Mouse (Mus musculus): Measurements from ENCODE around the gene Psg22.
"Not testable (repeated sequence)": the region's sequence is repeated elsewhere in the genome, so short reads cannot be mapped to it uniquely, and the experiment has no call there.

The Psg22 gene

DNA sequence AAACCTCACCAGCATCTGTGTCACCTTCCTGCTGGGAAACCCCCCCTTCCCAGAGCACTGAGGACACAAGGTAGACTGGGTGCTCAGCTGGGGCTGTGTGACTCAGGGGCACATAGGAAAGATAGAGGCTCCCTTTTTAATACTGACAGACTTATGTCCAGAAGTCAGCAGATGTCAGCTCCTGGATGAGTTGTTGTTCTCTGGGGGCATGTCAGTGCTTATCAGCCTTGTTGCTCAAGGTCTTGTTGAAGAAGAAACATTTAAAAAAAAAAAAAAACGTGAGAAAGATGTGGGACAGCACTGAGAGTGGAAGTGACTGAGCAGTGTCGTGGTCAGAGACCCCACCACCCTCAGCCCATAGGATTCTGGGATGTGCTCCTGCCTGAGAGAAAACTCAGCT lies at the start of gene Psg22:
Gene Psg22, plus strand, starts transcription at position 301 of the 400 bp plus-strand sequence.
- DNase-seq (ENCODE audit: low read depth), result no peak

DNA sequence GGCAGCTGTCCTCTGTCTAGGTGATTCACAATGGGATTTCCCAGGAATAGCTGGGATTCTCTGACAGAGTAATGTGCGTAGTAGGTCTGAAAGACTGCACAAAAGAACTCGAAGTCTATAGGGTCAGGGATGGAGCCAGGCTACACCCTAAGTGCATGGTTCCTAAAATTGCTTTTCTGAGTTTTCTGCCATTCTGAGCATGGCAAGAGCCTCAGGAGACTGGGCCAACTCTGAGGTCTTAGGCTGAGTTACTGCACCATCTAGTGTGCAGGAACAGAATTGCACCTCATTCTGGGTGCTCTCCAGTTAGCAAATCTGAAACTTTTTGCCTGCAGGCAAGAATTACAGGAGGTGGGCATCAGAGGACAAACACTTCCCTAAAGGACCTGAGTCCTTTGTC lies 38.1 kb upstream of the Psg22 start:
- peak; percentile 2 for DNase-seq (ENCODE audit: low read depth)

DNA sequence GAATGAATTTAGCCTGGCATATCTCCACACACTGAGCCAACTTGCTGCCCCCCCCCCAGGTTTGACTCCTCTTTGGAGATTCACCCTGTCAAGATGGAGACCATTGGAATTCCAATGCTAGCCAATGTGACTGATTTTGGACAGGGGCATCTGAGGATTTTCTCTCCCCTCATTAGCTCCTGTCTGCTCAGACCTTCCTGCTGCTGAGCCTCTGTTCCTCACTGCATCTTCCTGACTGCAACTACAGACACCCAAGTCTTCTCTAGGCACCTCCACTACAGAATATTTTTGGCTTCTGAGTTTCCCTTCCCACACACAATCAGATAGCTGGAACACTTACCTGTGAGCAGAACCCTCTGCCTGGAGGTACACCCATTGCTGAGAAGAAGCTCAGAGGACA lies 32.3 kb upstream of the Psg22 start:
- no peak for DNase-seq (ENCODE audit: low read depth)

DNA sequence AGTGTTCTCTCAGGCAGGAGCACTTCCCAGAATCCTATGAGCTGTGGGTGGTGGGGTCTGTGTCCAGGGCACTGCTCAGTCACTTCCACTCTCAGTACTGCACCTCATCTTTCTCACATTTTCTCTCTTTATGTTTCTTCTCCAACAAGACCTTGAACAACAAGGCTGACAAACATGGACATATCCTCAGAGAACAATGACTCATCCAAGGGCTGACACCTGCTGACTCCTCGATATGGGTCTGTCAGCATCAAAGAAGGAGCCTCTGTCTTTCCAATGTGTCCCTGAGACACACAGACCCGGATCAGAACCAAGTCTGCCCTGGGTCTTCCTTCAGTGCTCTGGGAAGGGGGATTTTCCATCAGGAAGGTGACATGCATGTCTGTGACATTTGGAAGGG lies 31.8 kb upstream of the Psg22 start, which contains the start of gene Psg20:
Gene Psg20, minus strand, starts transcription at position 101 of the 400 bp plus-strand sequence.
- DNase-seq (ENCODE audit: low read depth), result no peak

DNA sequence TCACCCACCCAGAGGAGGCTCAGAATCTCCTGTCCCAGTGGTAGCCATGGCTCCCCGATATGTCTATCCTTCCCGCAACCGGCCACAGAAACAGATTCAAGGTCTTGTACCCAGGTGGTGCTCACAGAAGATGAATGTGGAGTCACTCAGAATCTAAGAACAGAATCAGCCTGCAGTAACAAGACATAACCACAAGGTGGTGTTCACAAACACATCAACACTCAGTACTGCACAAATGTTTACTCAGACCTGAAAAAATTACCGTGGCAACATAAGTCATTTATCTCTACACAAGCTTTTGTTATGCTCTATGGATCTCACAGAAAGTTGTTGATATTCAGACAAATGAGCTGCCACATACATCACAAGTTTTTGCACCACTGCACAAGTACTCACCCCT lies 7.6 kb upstream of the Psg22 start:
- DNase-seq (ENCODE audit: low read depth), result peak; percentile 10

DNA sequence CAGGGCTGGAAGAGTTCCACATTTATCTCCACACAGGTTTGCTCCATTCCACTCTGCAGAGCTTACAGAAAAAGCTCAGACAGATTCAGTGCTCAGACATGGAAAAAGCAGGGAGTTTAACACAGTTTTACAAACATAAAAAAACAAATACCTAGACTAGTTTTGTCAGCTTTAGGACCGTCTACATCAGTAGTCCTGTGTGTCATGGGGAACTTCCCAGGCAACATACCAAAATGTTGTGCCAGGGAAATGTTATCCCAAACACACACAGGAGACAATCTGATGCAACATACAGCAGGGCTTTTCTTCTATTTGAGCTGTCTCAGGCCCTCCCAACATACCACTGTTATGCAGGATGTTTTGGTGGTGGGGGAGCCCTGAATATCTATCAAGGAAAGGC lies 7.0 kb upstream of the Psg22 start:
- DNase-seq (ENCODE audit: low read depth), result no peak

DNA sequence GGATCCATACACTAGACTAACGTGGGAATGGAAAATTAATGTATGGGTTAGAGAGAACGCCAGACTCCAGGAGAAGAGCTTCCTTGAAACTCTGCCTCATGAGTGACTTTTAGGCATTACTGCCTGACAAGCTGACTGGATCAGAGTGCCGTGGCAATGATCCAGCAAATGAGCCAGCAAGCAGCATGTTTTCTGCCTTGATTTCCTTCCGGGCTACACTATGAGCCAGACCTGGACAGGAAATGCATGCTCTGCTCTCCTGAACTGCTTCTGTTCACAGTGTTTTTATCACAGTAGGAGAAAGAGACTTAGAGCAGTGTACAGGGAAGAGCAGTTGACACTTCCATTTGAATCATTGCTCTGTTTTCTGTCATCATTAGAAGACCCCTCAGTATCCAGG lies 2.3 kb upstream of the Psg22 start:
- DNase-seq (ENCODE audit: low read depth), result no peak

DNA sequence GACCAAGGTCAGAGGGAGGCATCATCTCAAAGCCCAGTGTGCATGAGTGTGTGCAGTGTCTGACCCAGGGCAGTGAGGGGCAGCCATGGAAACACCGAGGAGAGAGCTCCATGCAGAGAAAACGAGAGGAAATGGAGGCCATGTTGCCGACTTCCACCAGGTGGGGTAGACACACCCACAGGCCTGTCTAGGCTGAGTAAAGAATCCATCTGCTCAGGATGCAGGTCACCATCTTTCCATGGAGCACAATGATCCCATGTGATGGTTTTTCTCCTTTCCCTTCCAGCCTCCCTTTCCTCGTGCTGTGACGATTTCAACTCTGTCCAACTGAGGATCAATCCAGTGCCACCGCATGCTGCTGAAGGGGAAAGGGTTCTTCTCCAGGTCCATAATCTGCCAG lies 6.1 kb downstream of the Psg22 start:
- DNase-seq (ENCODE audit: low read depth), result no peak

DNA sequence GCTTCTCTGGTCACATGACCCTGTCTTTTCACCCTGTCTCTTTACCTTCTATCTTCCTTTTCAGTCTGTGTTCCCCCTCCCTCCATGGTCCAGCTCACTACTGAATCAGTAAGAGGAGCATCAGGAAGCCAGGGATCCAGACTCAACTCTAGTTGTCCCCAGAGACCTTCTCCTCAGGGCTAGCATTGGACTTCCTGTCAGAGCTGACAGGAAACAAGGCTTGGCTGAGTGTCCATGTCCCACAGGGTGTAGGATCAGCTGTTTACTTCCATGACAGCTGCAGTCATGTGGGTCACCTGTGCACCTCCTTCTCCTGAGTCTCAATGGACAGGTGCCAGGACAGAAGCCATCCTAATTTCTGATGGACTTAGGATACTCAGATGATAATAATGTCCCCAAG lies 8.0 kb downstream of the Psg22 start:
- DNase-seq (ENCODE audit: low read depth), result not testable (repeated sequence)

DNA sequence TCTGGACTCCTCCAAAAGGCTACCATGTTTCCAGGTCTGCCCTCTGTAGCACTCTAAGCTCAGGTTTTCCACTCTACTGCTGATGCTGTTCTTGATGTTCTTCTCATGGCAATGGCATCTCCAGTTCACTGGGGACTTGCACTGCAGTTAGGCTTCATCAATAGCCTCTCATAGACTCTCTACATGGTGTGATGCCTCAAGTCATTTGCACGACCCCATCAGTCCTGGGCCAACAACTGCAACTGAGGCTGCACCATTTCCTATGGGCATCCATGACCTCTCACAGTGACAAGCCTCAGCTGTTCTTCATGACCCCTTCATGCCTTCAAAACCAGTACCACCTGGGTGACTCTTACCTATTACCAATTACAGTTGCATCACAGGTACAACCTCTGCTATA lies 10.5 kb downstream of the Psg22 start:
- DNase-seq (ENCODE audit: low read depth), result no peak

DNA sequence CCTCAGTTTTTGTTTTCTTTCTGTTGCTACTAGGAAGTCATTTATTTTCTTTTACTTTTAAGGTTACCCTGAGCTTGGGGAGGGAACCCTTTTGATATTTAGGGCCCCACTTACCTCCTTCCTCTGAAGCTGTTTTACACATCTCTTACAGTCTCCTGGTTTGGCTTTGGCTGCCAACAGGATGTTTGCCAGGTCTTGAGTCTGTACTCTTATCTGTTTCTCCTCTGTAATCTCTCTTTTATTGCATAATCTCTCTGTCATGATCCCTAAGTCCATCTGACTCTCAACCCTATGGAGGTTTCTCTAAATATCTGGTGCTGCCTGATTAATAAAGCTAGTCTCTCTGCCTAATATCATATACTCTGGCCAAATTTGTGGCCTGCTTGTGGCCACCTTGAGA lies 15.2 kb downstream of the Psg22 start:
- no peak for DNase-seq (ENCODE audit: low read depth)

DNA sequence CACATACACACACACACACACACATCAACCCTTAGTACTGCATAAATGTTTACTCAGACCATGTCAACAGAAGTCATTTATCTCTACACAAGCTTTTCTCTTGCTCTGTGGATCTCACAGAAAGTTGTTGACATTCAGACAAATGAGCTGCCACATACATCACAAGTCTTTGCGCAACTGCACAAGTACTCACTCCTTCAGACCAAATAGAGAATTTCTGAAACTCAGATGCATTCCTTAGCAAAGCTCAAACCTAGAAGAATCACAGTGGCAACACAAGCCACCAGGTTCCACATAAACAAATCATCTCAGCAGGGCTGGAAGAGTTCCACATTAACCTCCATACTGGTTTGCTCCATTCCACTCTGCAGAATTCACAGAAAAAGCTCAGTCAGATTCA lies 16.6 kb downstream of the Psg22 start:
- no peak for DNase-seq (ENCODE audit: low read depth)

DNA sequence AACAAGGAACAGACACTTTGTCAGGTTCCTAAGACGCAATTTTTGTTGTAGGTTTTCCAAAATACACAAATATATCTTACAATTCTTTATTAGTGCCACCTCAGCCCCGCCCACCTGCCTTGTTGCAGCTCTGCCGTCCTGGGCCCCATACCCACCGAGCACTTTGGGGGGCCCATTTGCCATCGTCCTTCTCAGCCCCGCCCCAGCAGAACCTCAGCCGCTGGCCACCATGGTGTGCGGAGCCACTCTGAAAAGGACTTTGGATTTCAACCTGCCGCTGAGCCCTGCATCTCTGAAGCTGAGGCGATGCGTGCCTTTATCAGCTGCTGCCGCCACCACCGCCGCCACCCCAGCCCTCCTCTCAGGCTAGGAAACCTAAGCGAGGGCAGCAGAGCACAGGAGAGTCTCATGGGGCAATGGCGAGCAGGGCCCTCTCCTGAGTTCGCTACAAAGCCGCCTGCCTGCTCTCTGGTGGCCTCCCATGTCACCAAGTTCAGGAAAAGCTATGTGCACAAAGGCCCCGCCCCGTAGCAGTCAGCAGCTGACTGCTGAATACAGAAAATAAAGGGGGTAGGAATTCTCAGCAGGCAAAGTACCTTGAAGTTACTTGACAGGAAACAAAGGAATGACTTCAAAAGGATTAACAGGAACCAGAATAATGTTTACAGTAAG lies 28.4 kb downstream of the Psg22 start:
- DNase-seq (ENCODE audit: low read depth), result no peak

DNA sequence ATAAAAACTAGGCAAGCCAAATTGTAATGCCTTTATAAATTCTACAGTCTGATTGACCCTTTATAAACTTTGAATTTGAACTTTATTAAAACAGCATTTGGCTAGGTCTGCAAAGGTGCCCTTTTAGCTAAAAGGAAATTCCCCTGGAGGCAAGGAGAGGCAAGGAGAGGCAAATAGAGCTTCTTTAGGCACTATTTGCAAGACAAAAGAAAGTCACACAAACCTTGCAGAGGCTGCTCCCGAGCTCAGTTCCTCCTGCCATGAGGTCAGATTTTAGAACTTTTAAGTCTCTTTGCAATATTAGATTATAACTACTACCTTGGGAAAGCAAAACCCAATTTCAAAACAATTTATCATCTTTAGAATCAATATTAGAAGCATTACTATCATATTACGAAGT lies 29.5 kb downstream of the Psg22 start:
- DNase-seq (ENCODE audit: low read depth), result not testable (repeated sequence)

DNA sequence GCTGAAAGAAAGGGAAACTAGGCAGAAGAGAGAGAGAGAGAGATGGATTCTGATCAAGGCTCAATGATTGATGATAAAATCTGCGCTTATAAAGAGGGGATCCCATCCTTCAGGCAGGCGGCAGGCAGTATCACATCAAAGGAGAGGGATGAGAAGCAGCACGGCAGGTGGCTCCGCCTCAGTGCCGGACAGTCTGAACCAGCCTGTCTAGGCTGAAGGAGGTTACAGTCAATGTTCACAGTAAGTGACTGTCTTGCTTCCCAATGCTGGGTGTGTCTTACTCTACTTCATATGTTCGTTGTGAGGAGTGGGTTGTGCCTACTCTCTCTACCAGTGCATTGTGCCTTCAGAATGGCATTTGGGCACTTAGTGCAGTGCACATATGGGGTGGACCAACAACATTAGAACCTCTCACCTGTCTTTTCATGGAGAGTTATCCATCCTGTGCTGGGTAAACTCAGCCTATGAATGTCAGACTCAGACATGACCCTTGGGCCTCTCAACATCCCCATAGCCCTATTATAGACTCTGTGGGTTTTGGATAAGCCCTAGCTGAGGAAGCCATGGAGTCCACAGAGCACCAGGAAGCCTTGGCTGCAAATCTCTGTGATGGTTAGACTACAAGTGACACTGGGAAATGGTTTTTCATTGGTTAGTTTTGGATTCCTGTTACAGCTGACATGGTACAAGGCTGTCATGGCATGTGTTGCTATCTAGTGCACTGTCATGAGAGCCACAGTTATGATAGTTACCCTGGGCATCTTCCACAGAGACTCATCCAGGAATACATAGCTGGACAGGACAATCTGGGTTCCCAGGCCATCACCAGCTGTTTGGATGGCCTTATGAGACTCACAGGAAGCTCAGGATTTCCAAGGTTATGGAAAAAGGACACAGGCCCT lies 31.4 kb downstream of the Psg22 start:
- DNase-seq (ENCODE audit: low read depth), result no peak

DNA sequence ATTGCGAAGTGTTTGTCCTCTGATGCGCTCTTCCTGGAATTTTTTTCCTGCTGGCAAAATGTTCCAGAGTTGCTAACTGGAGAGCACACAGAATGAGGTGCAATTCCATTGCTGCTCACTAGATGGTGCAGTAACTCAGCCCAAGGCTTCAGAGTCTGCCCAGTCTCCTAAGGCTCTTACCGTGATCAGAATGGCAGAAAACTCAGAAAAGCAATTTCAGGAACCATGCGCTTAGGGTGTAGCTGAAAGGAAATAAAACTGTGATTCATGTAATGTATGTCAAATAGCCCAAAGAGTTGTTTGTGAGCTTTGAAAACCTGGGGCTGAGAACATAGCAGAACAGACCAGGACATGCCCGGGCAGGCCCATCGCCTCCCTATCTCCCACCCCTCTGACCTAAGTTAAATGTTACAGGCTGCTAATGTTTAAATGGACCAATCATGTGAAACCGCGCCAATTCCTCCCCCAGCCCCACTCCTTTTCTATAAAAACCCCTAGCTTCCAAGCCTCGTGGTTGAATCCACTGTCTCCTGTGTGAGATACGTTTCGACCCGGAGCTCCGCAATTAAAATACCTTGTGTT lies 32.1 kb downstream of the Psg22 start:
- DNase-seq (ENCODE audit: low read depth), result peak; percentile 64

DNA sequence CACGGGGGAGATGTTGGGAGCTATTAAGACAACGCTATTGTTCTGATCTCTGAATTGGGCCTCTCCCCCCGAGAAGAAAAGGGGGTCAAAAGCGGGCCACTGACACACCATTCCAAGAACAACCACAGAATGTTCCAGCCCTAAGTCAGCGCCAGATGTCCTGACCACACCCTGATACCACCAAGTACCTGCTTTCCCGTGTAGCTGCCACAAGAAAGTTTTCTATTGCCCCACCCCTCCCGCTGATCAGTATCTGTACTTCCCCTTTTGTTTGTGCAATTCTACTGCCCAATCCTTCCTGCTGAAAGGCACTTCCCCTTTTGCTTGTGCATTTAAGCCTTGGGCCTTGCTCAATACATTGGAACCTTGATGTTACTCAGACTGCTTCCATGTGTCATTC lies 42.3 kb downstream of the Psg22 start:
- not testable (repeated sequence) for DNase-seq (ENCODE audit: low read depth)

DNA sequence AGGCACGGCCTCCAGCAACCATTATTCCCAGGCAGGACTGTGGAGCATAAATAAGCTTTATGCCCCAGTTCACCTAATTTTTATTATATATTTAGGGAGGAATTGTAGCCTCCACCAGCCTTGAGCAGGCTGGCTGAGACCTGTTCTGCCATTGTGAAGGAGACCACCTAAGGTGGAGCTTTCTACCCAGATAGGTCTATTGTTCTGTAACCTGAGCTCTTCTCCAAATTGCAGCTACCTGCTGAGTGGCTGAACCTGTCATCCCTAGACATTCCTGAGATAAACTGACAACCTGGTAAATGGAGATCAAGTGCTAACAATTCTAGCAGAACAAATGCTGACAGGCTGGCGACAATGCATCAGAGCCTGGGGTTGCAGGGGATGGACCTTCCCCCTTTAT lies 45.0 kb downstream of the Psg22 start:
- DNase-seq (ENCODE audit: low read depth), result not testable (repeated sequence)

Measured in naive thymus-derived CD4-positive, alpha-beta T cell, adult 2 months (primary cell).